Mouse (Mus musculus) lung, embryonic 16.5 days (tissue): ENCODE results near the gene Zfp574. TPM values are rescaled to one million over a fixed set of nuclear protein-coding genes. Genes with fewer than 3 reads are reported as not detected.

Source experiments
- microRNA-seq: library from miRNA; unstranded; fragments of <30 nt; microRNA quantifications from one replicate; pipeline ENCODE4, GENCODE M21; 2016
- polyA plus RNA-seq: library from polyadenylated mRNA; unstranded; fragments of >200 nt; fragmentation: Nextera tagmentation; extraction: Ambion mirVana; gene quantifications from 2 replicates; pipeline ENCODE4 v1.2.1, GENCODE M21; 2015

Gene Zfp574
- polyA plus RNA-seq, 1 experiment from 2014 or later: 30.5 TPM

Small RNA genes lying within 50 kb of the gene (microRNA-seq; reads per million reads assigned to microRNA genes)
- gene Mir6537: not detected

Other genes with a start within 250 kb of the Zfp574 start
- gene Gm9844, start 210.4 kb upstream of the Zfp574 start, polyA plus RNA-seq: 19.5 and 20.6 TPM in 2 replicates
- not detected in 2 replicates for gene Lypd4, start 202.6 kb upstream of the Zfp574 start, polyA plus RNA-seq
- not detected in 2 replicates for gene Dmrtc2, start 202.5 kb upstream of the Zfp574 start, polyA plus RNA-seq
- gene Rps19, start 188.2 kb upstream of the Zfp574 start, polyA plus RNA-seq: 2,580 and 2,777 TPM in 2 replicates
- gene Cd79a, start 175.2 kb upstream of the Zfp574 start, polyA plus RNA-seq: 0.62 and 0.78 TPM in 2 replicates
- 119 and 126 TPM in 2 replicates for gene Arhgef1, start 169.7 kb upstream of the Zfp574 start, polyA plus RNA-seq
- not detected in 2 replicates for gene Gm4881, start 128.1 kb upstream of the Zfp574 start, polyA plus RNA-seq
- 180 and 202 TPM in 2 replicates for gene Rabac1, start 99.8 kb upstream of the Zfp574 start, polyA plus RNA-seq
- gene Atp1a3, start 66.6 kb upstream of the Zfp574 start, polyA plus RNA-seq: 1.0 and 2.1 TPM in 2 replicates
- gene Grik5, start 221 bp upstream of the Zfp574 start, polyA plus RNA-seq: 3.5 and 3.6 TPM in 2 replicates
- gene Pou2f2, start 107.2 kb downstream of the Zfp574 start, polyA plus RNA-seq: 0.58 TPM in 2 replicates
- 9.0 and 9.5 TPM in 2 replicates for gene Dedd2, start 148.0 kb downstream of the Zfp574 start, polyA plus RNA-seq
- gene Zfp526, start 148.9 kb downstream of the Zfp574 start, polyA plus RNA-seq: 2.3 and 2.5 TPM in 2 replicates
- gene Gsk3a, start 165.3 kb downstream of the Zfp574 start, polyA plus RNA-seq: 7.1 and 8.2 TPM in 2 replicates
- 10.5 and 13.6 TPM in 2 replicates for gene Erf, start 178.2 kb downstream of the Zfp574 start, polyA plus RNA-seq
- gene Cic, start 195.1 kb downstream of the Zfp574 start, polyA plus RNA-seq: 23.5 and 28.9 TPM in 2 replicates
- gene Pafah1b3, start 225.4 kb downstream of the Zfp574 start, polyA plus RNA-seq: 170 and 173 TPM in 2 replicates
- 0.13 TPM in 1 of 2 replicates, not detected in the other for gene Prr19, start 228.8 kb downstream of the Zfp574 start, polyA plus RNA-seq
- 0.14 and 0.49 TPM in 2 replicates for gene Tmem145, start 233.5 kb downstream of the Zfp574 start, polyA plus RNA-seq
- gene Megf8, start 244.6 kb downstream of the Zfp574 start, polyA plus RNA-seq: 11.8 and 12.1 TPM in 2 replicates